Mouse (Mus musculus) liver, adult 2 months (tissue): ENCODE data around the gene Lonp2.

Experiments used
- CTCF ChIP-seq: fragments of 200-500 bp; IDR thresholded peaks from 2 replicates; pipeline ENCODE4 v1.5.1; 2011; ENCODE audit warnings: low read depth, low read length, control low read depth
- POLR2A ChIP-seq: fragments of 200-500 bp; IDR thresholded peaks from 2 replicates; pipeline ENCODE4 v1.6.1; 2011; ENCODE audit warnings: low read length, control low read depth; ENCODE audit not compliant: insufficient read depth; ENCODE audit errors: extremely low read depth

DNA sequence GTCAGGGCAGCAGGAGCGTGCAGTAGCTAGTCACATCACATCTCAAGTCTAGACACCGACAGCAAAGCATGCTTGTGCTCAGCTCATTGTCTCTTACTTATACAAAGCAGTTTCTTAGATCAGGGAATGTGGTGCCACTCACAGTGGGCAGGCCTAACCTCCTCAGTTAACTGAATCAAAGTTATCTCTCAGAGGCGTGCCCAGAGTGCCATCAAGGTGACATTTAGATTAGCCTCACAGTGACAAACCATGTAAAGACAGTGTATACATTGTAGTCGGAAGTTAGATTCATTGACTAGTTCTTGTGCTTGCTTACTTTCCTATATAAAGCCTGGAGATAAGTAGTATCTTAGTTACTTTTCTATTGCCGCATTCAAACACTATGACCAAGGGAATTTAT, 6.4 kb downstream of the Lonp2 start:
- TF ChIP-seq POLR2A, result no peak
- TF ChIP-seq CTCF, result no peak
